Mouse (Mus musculus): Measurements from ENCODE around the gene Me1. TPM values are rescaled to one million over a fixed set of nuclear protein-coding genes. Genes with fewer than 3 reads are reported as not detected.
A peak's percentile ranks its signal among the peaks of the same experiment; 100 is the strongest.

Gene Me1
- total RNA-seq, 2 experiments from 2014 or later, result 47.7 to 51.6 TPM

DNA sequence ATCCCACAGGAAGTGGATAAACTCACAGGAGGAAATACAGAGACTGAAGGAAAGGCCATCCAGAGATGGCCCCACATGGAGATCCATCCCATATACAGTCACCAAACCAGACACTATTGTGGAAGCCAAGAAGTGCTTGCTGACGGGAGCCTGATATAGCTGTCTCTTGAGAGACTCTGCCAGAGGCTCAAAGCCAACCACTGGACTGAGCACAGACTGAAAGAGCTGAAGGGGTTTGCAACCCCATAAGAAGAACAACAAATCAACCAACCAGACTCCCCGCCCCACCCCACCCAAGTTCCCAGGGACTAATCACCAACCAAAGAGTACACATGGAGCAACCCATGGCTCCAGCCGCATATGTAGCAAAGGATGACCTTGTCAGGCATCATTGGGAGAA lies 19.5 kb downstream of the Me1 start:
- no peak for TF ChIP-seq CTCF (IDR thresholded peaks at IDR 0.05)
- Histone ChIP-seq H3K4me3 (no peak overlapping the region), H3K27ac (no peak overlapping the region)
- intact Hi-C loops (cut with DNase I), result no loop called here
- no peak for DNase-seq (ENCODE audit: extremely low spot score in 1 of 2, low spot score in 2 of 2)

DNA sequence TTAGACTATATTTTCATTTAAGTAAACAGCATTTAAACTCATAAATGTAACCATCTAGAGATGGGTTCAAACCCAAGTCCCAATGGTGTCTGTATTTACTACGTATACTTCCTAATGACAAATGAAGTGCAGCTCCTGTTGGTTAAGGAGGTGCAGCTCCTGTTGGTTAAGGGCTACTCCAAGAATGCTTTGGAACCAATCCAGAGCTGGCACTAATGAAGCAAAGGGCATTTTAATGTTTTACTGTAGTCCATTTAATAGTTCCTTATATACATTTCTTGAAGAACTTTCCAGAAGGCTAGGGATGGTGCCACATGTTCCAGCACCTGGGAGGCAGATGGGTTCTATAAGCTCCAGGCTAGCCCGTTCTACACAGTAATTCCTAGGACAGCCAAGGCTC lies 20.3 kb downstream of the Me1 start:
- no peak overlapping the region for H3K27ac ChIP-seq
- TF ChIP-seq CTCF (IDR thresholded peaks at IDR 0.05), result no peak
- no peak overlapping the region for H3K4me3 ChIP-seq
- no peak for DNase-seq (ENCODE audit: extremely low spot score in 1 of 2, low spot score in 2 of 2)
- intact Hi-C loops (cut with DNase I), result no loop called here

DNA sequence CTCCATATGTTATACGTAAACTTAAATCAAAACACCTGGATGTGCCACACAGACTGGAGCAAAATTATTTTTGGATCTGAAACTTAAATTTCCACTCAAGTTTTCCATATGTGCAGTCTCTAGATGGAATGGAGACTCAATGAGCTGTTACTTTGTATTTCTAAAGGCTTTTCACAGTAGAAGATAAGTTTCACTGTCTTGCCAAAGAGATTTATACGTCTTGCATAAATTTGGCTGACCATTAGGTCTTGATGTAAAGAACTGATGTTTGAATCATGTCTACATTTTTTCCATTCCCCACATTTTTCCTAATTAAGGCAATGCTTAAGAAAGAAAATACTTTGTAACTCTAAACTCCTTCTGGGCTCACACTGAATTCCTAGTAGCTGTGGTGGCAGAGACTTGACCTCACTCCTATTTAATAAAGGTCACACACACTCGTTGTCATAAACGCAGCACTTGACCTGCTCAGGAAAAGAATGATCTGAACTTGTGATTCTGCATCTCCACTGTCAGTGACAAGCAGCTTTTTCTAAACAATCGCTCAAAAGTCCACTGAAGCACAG lies 22.8 kb downstream of the Me1 start:
- no peak for DNase-seq (ENCODE audit: extremely low spot score in 1 of 2, low spot score in 2 of 2)
- TF ChIP-seq CTCF (IDR thresholded peaks at IDR 0.05), result no peak
- no peak overlapping the region for H3K27ac ChIP-seq
- intact Hi-C loops (cut with DNase I), result no loop called here
- no peak overlapping the region for H3K4me3 ChIP-seq

DNA sequence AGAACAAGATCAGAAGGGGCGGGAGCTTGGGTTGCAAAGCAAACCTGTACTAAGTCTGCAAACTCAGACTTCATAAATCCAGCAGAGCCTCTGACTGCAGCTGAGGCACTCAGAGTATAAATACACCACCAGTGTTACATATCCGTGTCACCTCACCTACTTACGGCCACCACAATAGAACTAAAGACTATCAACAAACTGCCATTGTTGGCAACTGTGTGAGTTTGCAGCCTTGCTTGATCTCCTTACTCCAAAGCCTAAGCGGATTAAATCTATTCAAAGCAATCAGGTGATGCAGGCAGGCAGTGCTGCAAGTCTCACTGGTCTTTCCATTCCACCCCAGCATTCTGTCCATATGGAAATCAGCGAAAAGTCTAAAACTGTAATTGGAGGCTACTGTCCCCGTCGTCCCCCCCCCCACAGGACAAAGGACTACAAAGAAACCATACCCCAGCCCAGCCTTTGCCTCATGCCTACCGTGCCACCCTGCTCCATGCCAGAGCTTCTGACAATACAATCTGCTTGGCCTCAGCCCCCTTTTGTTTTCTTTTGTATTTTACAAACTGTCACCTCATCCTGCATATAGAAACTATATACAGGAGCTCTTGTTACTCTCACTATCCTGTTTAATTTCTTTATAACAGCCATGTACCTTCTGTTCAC lies 27.0 kb downstream of the Me1 start:
- no peak overlapping the region for H3K27ac ChIP-seq
- intact Hi-C loops (cut with DNase I), result no loop called here
- no peak overlapping the region for H3K4me3 ChIP-seq
- DNase-seq (ENCODE audit: extremely low spot score in 1 of 2, low spot score in 2 of 2), result no peak
- no peak for TF ChIP-seq CTCF (IDR thresholded peaks at IDR 0.05)

DNA sequence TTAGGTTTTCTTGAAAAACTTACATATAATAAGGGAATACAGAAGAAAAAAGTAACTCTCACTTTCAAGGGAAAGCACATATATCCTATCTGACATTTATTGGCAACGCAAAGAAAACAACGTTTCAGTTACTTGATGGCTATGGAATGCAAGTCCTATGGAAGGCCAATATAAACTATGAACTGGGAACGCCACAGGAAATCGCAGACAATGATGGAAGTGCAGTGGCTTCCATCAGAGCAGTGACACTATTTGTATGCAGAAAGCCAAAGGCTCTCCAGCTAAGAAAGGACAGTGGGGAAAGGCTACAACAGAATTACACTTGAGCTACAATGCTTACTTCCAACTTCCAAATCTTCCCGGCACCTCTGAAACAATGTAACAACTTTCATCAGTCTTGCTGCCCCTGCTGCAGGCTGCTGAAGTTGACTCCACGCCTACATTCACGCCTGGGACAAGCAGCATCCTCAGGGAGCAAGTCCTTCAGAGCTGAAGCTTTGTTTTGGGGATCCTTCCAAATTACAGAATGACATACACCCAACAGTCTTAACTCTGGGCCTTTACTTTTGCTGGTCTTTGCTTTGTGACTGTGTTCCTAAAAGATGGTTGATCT lies 28.5 kb downstream of the Me1 start:
- DNase-seq (ENCODE audit: extremely low spot score in 1 of 2, low spot score in 2 of 2), result no peak
- Histone ChIP-seq H3K27ac (no peak overlapping the region), H3K4me3 (no peak overlapping the region)
- TF ChIP-seq CTCF (IDR thresholded peaks at IDR 0.05), result no peak
- intact Hi-C loops (cut with DNase I), result no loop called here

DNA sequence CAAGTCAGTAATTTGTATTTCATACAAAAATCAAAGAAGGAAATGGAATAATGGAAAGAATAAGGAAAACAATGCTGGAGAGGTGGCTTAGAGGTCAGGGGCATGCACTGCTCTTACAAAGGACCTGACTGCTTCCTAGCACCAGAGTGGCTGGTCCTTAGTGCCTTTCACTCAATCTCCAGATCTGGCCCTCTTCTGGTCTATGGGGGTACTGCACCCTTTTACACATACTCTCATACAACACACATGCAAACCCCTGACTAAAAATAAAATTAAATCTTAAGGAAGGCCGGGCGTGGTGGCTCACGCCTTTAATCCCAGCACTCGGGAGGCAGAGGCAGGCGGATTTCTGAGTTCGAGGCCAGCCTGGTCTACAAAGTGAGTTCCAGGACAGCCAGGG lies 34.1 kb downstream of the Me1 start:
- intact Hi-C loops (cut with DNase I), result no loop called here

DNA sequence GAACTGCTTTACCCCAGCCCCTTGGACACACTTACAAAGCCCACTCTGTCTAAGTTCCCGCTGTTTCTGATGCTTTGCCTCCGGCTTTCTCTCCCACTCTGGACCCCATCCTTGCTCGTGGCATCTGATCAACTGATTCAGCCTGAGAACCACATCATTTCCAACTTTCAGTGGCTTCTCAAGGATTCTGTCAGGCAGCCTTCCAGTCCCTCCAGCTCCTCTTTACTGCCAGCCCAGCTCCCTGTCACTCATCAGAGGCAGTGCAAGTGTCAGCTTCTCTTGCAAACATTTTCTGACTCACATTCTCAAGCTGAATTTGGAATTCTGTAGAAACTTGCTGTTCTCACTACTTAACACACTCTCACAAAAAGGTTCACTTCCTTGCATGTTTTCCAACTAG lies 34.5 kb downstream of the Me1 start:
- no peak for TF ChIP-seq CTCF (IDR thresholded peaks at IDR 0.05)
- H3K4me3 ChIP-seq, result no peak overlapping the region
- H3K27ac ChIP-seq, result no peak overlapping the region
- DNase-seq (ENCODE audit: extremely low spot score in 1 of 2, low spot score in 2 of 2), result no peak
- intact Hi-C loops (cut with DNase I), result no loop called here

More for the DNA sequence above, 34.1 kb downstream of the Me1 start:
- TF ChIP-seq CTCF (IDR thresholded peaks at IDR 0.05), result peak; percentile 44
- Histone ChIP-seq H3K27ac (no peak overlapping the region), H3K4me3 (no peak overlapping the region)
- DNase-seq (ENCODE audit: extremely low spot score in 1 of 2, low spot score in 2 of 2), result no peak

DNA sequence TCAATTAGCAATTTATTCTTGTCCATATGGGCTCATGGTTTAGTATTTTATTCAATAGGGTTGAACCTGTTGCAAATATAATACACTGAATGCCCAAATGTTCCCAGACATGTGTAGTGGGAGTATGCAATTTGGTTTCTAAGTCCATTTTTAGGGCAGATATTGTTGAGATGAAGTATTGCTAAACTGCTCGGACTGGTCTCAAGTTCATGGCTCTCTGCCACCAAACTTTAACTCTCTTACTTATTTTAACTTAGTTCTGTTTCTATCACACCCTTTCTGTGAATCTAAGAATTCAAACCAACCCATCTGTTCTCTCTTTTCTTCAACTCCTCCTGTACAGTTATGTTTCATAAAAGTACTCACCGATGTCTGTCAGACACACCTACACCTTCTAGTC lies 35.4 kb downstream of the Me1 start:
- intact Hi-C loops (cut with DNase I), result no loop called here
- DNase-seq (ENCODE audit: extremely low spot score in 1 of 2, low spot score in 2 of 2), result no peak
- no peak for TF ChIP-seq CTCF (IDR thresholded peaks at IDR 0.05)
- Histone ChIP-seq H3K27ac (no peak overlapping the region), H3K4me3 (no peak overlapping the region)

DNA sequence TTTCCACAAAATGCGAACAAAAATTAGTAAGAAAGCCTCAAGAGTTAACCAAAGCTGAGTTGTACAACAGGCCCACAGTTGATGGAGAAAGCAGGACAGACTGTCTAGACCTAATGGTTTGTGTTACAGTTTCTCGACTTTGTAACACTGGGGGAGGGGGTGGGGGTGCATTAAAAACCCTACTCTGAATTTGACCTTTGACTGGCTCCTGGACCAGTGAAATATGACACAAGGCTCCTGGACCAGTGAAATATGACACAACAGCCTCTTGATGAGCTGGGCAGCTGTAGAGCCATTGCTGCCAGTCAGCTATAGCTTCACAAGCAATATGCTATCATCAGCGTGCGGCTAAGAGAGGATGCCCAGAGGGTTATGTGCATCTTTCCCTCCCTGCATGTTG lies 37.4 kb downstream of the Me1 start:
- Histone ChIP-seq H3K4me3 (no peak overlapping the region), H3K27ac (no peak overlapping the region)
- no peak for TF ChIP-seq CTCF (IDR thresholded peaks at IDR 0.05)
- intact Hi-C loops (cut with DNase I), result no loop called here
- DNase-seq (ENCODE audit: extremely low spot score in 1 of 2, low spot score in 2 of 2), result no peak

DNA sequence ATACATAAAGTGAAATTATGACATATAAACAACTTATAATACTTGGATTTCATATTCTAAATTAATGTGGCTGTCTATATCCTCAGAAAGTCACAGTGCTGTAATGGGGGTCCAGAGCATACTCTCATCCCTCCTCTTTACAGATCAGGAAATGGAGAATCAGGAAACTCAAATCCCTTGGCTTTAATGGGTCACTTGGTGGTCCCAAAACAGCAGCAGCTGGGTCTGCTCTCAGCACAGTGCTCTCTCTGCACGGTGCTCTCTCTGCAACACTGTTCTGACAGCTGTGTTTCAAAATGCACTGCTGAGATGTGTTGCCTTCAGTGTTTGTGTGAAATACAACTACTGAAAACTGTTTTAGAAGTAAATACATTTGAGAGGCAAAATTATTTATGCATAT lies 43.6 kb downstream of the Me1 start:
- intact Hi-C loops (cut with DNase I), result no loop called here
- no peak for TF ChIP-seq CTCF (IDR thresholded peaks at IDR 0.05)

DNA sequence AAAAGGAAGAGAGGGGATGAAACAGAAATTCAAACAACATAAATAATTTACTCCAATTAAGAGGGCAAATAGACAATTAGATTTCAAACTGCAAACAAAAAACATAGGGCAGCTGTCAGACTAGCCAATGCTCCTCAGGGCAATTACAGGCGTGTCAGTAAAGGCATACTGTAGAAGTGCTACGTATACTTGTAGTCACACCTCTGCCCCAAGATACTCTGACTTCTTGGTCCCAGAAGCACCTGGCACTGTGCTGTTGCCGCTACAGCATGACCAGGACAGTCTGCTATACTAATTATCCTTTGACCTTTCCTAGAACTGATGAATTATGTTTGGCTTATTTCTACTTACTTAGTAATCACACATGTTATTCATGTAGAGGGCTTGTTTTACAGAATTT lies 44.5 kb downstream of the Me1 start:
- H3K4me3 ChIP-seq, result no peak overlapping the region
- intact Hi-C loops (cut with DNase I), result no loop called here
- no peak for TF ChIP-seq CTCF (IDR thresholded peaks at IDR 0.05)
- no peak overlapping the region for H3K27ac ChIP-seq
- no peak for DNase-seq (ENCODE audit: extremely low spot score in 1 of 2, low spot score in 2 of 2)

More for the DNA sequence above, 43.6 kb downstream of the Me1 start:
- H3K27ac ChIP-seq, result no peak overlapping the region
- no peak overlapping the region for H3K4me3 ChIP-seq
- no peak for DNase-seq (ENCODE audit: extremely low spot score in 1 of 2, low spot score in 2 of 2)

DNA sequence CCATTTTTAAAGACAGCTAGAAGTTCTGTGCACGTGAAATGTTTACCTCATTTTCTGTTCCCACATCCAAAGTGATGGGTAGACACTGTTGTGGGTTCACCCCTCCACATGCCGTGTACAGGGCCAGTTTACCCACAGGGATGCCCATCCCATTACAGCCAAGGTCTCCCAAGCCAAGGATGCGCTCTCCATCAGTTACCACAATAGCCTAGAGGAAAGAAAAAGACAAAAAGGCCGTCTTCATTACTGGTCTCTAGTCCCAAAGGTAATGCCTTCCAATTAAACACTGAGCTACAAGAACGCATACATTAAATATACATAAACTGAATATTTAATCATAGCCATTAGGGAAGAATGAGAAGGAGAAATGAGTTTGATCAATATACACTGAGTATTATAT lies 44.9 kb downstream of the Me1 start:
- no peak for DNase-seq (ENCODE audit: extremely low spot score in 1 of 2, low spot score in 2 of 2)
- H3K4me3 ChIP-seq, result no peak overlapping the region
- intact Hi-C loops (cut with DNase I), result no loop called here
- no peak for TF ChIP-seq CTCF (IDR thresholded peaks at IDR 0.05)
- no peak overlapping the region for H3K27ac ChIP-seq
